Mouse (Mus musculus): Measurements from ENCODE around the gene Sox5. TPM values are rescaled to one million over a fixed set of nuclear protein-coding genes. Genes with fewer than 3 reads are reported as not detected.

Sox5 gene
- polyA plus RNA-seq, 1 experiment, result 2.5 TPM

DNA sequence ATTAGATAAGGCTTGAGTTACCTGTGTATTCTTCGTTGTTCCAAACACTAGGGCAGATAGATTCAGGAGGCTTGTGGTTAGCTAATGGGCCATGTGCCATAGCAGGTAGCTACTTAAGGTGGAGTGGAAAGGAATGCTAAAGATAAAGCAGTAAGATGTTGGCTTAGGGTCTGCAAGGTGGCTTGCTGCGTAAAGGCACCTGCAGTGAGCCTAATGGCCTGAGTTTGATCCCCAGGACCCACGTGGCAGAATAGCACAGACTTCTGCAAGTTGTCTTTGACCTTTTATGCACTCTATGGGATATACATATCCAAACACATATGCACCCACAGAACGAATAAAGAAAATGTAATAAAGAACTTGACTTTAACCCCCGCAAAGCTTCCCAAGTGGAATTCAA, 181.4 kb downstream of the Sox5 start:
- Histone ChIP-seq H3K36me3 (ENCODE audit: control insufficient read depth, insufficient read depth, low read length) (no peaks in the 10 kb centered on the region), H3K4me1 (ENCODE audit: control insufficient read depth, insufficient read depth, insufficient read length) (no peaks in the 10 kb centered on the region; the same call in 1 of the 2 replicates), H3K27ac (ENCODE audit: insufficient read depth, low read length) (no peak overlapping the region), H3K27me3 (ENCODE audit: control insufficient read depth, insufficient read depth, low read length) (no peaks in the 10 kb centered on the region), H3K4me3 (ENCODE audit: extremely low read depth, insufficient read depth, insufficient read length) (no peak overlapping the region)
- 87% methylated on average over 5 of the region's 5 CpGs for WGBS
- TF ChIP-seq CTCF (IDR thresholded peaks at IDR 0.05; ENCODE audit: extremely low read depth, insufficient read depth, insufficient read length, insufficient replicate concordance), result no peak
- TF ChIP-seq POLR2A (IDR thresholded peaks at IDR 0.05; ENCODE audit: low read depth, low read length), result no peak
- no peak for DNase-seq (ENCODE audit: low read depth in 1 of 2, low spot score in 2 of 2)

DNA sequence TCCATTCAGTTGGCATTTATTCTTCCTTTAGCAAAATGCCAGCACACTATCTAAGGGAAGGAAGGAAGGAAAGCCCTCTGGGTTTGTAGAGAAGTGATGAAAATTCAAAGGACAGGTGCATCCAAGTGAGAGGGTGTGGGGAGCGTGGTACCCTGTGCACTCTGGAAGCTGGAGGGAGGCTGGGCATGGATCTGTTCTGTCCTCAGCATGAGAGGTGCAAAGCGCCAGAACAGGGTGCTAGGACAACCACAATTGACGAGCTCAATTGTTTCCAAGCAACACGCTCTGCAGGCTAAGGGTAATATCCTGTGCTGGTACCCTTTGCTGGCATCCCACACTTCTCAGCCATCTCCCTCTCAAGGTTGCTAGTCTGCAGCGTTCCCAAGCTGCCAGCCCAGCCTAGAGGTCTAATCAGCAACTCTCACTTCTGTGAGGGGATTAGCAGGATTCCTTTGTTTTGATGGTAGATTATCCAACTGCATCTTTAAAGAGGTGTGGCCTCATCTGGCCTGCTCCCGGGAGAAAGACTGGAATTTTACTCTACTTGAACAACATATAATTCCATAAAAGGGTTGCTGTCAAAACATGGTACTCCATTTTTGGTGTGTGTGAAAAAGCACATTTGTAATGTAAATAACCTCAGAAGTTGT, 183.3 kb downstream of the Sox5 start:
- Histone ChIP-seq H3K36me3 (ENCODE audit: control insufficient read depth, insufficient read depth, low read length) (no peaks in the 10 kb centered on the region), H3K4me3 (ENCODE audit: extremely low read depth, insufficient read depth, insufficient read length) (no peak overlapping the region), H3K27me3 (ENCODE audit: control insufficient read depth, insufficient read depth, low read length) (no peaks in the 10 kb centered on the region), H3K27ac (ENCODE audit: insufficient read depth, low read length) (no peak overlapping the region), H3K4me1 (ENCODE audit: control insufficient read depth, insufficient read depth, insufficient read length) (no peaks in the 10 kb centered on the region)
- WGBS, result 84% methylated on average over 6 of the region's 6 CpGs
- no peak for DNase-seq (ENCODE audit: low read depth in 1 of 2, low spot score in 2 of 2)
- TF ChIP-seq CTCF (IDR thresholded peaks at IDR 0.05; ENCODE audit: extremely low read depth, insufficient read depth, insufficient read length, insufficient replicate concordance) (no peak), POLR2A (IDR thresholded peaks at IDR 0.05; ENCODE audit: low read depth, low read length) (no peak)

DNA sequence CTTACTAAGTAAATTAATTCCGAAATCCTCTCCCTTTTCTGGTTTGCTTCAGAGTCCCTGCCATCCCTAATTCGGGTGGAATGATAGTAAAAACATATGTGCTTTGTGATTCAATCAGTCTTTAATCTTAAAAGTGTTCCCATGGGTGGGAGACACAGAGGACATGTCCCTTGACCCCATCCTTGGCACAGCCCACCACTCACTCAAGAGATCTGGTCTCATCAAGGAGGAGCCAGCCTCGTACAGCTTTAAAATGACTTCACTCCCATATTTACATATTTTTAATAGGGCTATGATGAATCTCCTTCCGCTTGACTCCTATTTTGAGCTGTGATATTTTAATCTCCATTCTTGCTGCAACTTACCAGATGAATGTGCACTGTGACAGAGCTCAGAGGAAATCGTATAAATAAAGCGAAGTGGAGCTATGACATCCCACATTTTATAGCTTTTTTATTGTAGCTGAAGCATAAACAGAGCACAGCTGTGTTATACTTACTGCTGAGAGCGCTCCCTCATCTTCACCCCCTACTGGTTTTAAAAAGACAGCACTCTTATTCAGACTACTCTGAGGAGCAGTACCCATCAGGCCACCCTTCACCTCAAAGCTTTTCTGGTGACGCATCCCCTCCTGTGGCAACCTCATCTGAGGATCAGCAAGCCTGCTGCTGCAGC, 185.1 kb downstream of the Sox5 start:
- TF ChIP-seq CTCF (IDR thresholded peaks at IDR 0.05; ENCODE audit: extremely low read depth, insufficient read depth, insufficient read length, insufficient replicate concordance), result no peak
- TF ChIP-seq POLR2A (IDR thresholded peaks at IDR 0.05; ENCODE audit: low read depth, low read length), result no peak
- no peak overlapping the region for H3K4me3 ChIP-seq (ENCODE audit: extremely low read depth, insufficient read depth, insufficient read length)
- no peak for DNase-seq (ENCODE audit: low read depth in 1 of 2, low spot score in 2 of 2)
- no peaks in the 10 kb centered on the region for H3K36me3 ChIP-seq (ENCODE audit: control insufficient read depth, insufficient read depth, low read length)
- no peaks in the 10 kb centered on the region for H3K27me3 ChIP-seq (ENCODE audit: control insufficient read depth, insufficient read depth, low read length)
- H3K27ac ChIP-seq (ENCODE audit: insufficient read depth, low read length), result no peak overlapping the region
- H3K4me1 ChIP-seq (ENCODE audit: control insufficient read depth, insufficient read depth, insufficient read length), result no peaks in the 10 kb centered on the region
- WGBS, result 82% methylated on average over 8 of the region's 8 CpGs

DNA sequence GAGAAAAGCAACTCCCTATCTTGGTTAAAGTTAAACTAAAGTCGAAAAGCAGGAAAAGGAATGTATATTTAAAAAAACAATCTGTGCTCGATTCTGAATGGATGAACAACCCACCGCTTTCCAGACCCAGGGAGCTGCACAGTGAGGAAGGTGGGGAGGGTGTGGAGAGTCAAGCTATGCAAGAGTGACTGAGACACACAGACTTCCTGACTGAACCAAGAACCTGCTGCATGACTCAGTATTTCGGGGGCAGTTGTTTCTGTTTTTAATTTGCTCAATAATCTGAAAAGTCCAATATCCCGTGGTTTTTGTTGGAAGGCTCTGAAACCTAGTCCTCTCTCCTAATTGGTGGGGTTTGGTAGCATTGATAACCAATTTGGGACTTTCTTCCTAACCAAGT, 196.9 kb downstream of the Sox5 start:
- DNase-seq (ENCODE audit: low read depth in 1 of 2, low spot score in 2 of 2), result no peak
- no peaks in the 10 kb centered on the region for H3K4me1 ChIP-seq (ENCODE audit: control insufficient read depth, insufficient read depth, insufficient read length)
- H3K27me3 ChIP-seq (ENCODE audit: control insufficient read depth, insufficient read depth, low read length), result no peaks in the 10 kb centered on the region
- no peaks in the 10 kb centered on the region for H3K36me3 ChIP-seq (ENCODE audit: control insufficient read depth, insufficient read depth, low read length)
- TF ChIP-seq POLR2A (IDR thresholded peaks at IDR 0.05; ENCODE audit: low read depth, low read length) (no peak), CTCF (IDR thresholded peaks at IDR 0.05; ENCODE audit: extremely low read depth, insufficient read depth, insufficient read length, insufficient replicate concordance) (no peak)
- H3K27ac ChIP-seq (ENCODE audit: insufficient read depth, low read length), result no peak overlapping the region
- H3K4me3 ChIP-seq (ENCODE audit: extremely low read depth, insufficient read depth, insufficient read length), result no peak overlapping the region
- 25% methylated on average over 5 of the region's 5 CpGs for WGBS

DNA sequence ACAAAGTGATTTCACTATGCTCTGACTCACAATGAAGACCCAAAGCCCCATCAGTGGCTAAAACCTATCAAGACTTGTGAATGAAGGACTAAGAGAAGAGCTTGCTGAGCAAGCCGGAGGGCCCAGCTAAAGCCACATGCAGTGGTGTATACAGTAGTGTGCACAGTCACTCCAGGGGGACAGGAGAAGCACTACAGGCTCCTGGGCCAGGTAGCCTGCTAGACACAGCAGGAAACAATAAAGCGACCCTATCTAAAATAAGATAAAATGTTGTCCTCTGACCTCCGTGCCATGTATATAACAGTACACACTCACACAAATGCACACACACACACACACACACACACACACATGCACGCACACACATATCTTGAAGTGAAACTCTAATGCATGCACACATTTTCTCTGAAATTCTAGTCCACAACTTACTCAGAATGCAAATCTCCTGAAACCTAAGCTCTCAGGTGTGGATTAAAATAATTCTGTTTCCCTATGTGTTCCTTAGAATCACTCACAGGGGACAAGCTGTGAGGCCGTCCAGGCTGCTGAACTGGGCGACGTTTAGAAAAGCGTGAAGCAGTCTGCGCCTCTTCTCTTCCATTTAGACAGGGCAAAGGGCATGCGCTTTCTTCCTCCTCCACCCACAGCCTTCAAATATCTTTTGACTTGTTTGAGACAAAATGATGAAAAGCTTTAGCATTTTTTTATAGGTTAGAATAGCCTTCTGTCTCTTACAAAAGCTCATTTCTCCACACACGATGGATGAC, 197.5 kb downstream of the Sox5 start:
- Histone ChIP-seq H3K27me3 (ENCODE audit: control insufficient read depth, insufficient read depth, low read length) (no peaks in the 10 kb centered on the region), H3K4me1 (ENCODE audit: control insufficient read depth, insufficient read depth, insufficient read length) (no peaks in the 10 kb centered on the region), H3K4me3 (ENCODE audit: extremely low read depth, insufficient read depth, insufficient read length) (no peak overlapping the region), H3K27ac (ENCODE audit: insufficient read depth, low read length) (no peak overlapping the region), H3K36me3 (ENCODE audit: control insufficient read depth, insufficient read depth, low read length) (no peaks in the 10 kb centered on the region)
- TF ChIP-seq POLR2A (IDR thresholded peaks at IDR 0.05; ENCODE audit: low read depth, low read length) (no peak), CTCF (IDR thresholded peaks at IDR 0.05; ENCODE audit: extremely low read depth, insufficient read depth, insufficient read length, insufficient replicate concordance) (no peak)
- no peak for DNase-seq (ENCODE audit: low read depth in 1 of 2, low spot score in 2 of 2)
- WGBS, result 78% methylated on average over 11 of the region's 11 CpGs

DNA sequence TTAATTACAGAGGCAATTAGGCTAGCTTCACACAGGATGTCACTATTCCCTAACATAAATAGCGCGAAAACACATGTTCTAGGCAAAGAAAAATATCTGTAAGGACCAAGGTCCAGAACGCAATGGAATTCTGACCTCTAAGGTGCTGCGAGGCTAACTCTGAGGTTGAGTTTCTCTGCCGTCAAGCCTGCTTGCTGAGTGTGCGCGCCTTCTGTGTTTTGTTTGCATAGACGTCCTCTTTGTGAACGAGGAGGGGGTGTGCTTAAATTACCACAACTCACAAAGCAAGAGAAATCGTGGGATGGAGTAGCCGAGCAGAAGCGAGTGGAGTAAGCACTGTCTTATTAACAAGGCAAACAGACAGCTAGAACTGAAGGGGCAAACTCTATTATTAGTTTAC, 202.5 kb downstream of the Sox5 start:
- Histone ChIP-seq H3K4me3 (ENCODE audit: extremely low read depth, insufficient read depth, insufficient read length) (no peak overlapping the region), H3K27me3 (ENCODE audit: control insufficient read depth, insufficient read depth, low read length) (no peaks in the 10 kb centered on the region), H3K27ac (ENCODE audit: insufficient read depth, low read length) (no peak overlapping the region), H3K4me1 (ENCODE audit: control insufficient read depth, insufficient read depth, insufficient read length) (no peaks in the 10 kb centered on the region), H3K36me3 (ENCODE audit: control insufficient read depth, insufficient read depth, low read length) (no peaks in the 10 kb centered on the region)
- no peak for DNase-seq (ENCODE audit: low read depth in 1 of 2, low spot score in 2 of 2)
- TF ChIP-seq POLR2A (IDR thresholded peaks at IDR 0.05; ENCODE audit: low read depth, low read length) (no peak), CTCF (IDR thresholded peaks at IDR 0.05; ENCODE audit: extremely low read depth, insufficient read depth, insufficient read length, insufficient replicate concordance) (no peak)
- WGBS, result 36% methylated on average over 12 of the region's 12 CpGs

All from spleen, adult 2 months (tissue).